Mouse (Mus musculus): ENCODE measurements at regions not wholly inside any gene's neighbourhood (a gene's known extent, or its start where the extent isn't known, plus 50 kb on each side); places are given as distances from the start of the nearest gene placed in this dataset.
"Not testable (repeated sequence)": the region's sequence is repeated elsewhere in the genome, so short reads cannot be mapped to it uniquely, and the experiment has no call there.

- Histone ChIP-seq H3K9ac (ENCODE audit: low read depth, low read length) (no peak overlapping the region), H3K4me3 (ENCODE audit: low read depth, low read length) (no peak overlapping the region), H3K9me3 (ENCODE audit: control insufficient read depth, low read length) (no peaks in the 10 kb centered on the region), H3K4me1 (replicated peaks; ENCODE audit: control insufficient read depth, insufficient read depth, low read length) (no peaks in the 10 kb centered on the region), H3K4me2 (replicated peaks; ENCODE audit: low read depth, low read length) (no peak overlapping the region), H3K27me3 (ENCODE audit: control insufficient read depth, insufficient read depth, low read length) (no peaks in the 10 kb centered on the region), H3K27ac (ENCODE audit: low read depth, low read length) (no peak overlapping the region), H3K36me3 (ENCODE audit: control insufficient read depth, insufficient read depth, low read length) (no peaks in the 10 kb centered on the region)
- no peak for ATAC-seq (ENCODE audit: low FRiP score)
- peak; percentile 9 for DNase-seq (ENCODE audit: low spot score)
- 54% methylated on average over 3 of the region's 3 CpGs for WGBS
Observed at GRCm38 (mm10) chr6:74966046-74966445, 1496.6 kb upstream of the 4931417E11Rik start.

DNA sequence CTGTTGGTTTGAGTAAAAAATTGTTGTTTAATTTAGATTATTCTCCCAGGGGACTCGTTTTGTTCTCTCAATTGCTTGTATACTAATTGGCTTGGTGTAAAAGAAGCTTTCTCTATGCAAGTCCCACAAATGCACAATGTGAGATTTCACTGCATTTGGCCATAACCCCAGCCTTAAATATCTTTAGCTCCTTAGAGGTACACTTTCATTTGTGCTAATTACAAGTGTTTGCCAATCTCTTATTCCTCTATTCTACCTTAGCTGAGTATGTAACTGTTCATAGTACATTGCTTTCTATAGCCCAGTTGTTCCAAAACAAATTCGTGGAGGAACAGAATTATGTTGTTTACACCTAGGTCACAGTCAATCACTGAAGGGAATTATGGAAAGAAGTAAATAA lies 1459.0 kb upstream of the 4931417E11Rik start:
- ATAC-seq (ENCODE audit: low FRiP score) (no peak), DNase-seq (ENCODE audit: low spot score) (no peak)
- Histone ChIP-seq H3K4me2 (replicated peaks; ENCODE audit: low read depth, low read length) (no peak overlapping the region), H3K36me3 (ENCODE audit: control insufficient read depth, insufficient read depth, low read length) (no peaks in the 10 kb centered on the region), H3K4me1 (replicated peaks; ENCODE audit: control insufficient read depth, insufficient read depth, low read length) (no peaks in the 10 kb centered on the region), H3K9me3 (ENCODE audit: control insufficient read depth, low read length) (no peaks in the 10 kb centered on the region), H3K27ac (ENCODE audit: low read depth, low read length) (no peak overlapping the region), H3K27me3 (ENCODE audit: control insufficient read depth, insufficient read depth, low read length) (no peaks in the 10 kb centered on the region), H3K4me3 (ENCODE audit: low read depth, low read length) (no peak overlapping the region), H3K9ac (ENCODE audit: low read depth, low read length) (no peak overlapping the region)
- WGBS, result 68% methylated on average over 2 of the region's 2 CpGs

DNA sequence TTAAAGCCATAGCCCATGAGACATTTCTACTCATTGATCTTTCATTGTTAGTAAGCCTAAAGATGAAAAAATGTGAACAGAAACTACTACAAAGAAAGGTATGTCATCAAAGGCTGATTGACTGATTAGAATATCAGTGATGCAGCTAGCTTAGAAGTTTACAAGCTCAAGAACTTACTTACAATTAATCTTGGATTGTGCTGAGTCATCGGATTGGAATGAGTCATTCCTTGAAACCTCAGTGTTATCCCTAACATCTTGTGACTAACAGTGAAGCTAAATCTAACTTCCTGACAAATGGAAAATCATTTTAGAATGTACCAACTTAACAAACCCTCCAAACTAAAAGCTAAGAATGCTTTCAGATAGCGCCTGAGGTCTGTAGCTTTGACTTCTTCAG lies 1434.1 kb upstream of the 4931417E11Rik start:
- H3K9me3 ChIP-seq (ENCODE audit: control insufficient read depth, low read length), result no peaks in the 10 kb centered on the region
- no peak overlapping the region for H3K4me3 ChIP-seq (ENCODE audit: low read depth, low read length)
- ATAC-seq (ENCODE audit: low FRiP score) (no peak), DNase-seq (ENCODE audit: low spot score) (no peak)
- H3K4me1 ChIP-seq (replicated peaks; ENCODE audit: control insufficient read depth, insufficient read depth, low read length), result no peaks in the 10 kb centered on the region
- H3K27me3 ChIP-seq (ENCODE audit: control insufficient read depth, insufficient read depth, low read length), result no peaks in the 10 kb centered on the region
- no peak overlapping the region for H3K27ac ChIP-seq (ENCODE audit: low read depth, low read length)
- 93% methylated on average over 2 of the region's 2 CpGs for WGBS
- no peaks in the 10 kb centered on the region for H3K36me3 ChIP-seq (ENCODE audit: control insufficient read depth, insufficient read depth, low read length)
- no peak overlapping the region for H3K4me2 ChIP-seq (replicated peaks; ENCODE audit: low read depth, low read length)
- no peak overlapping the region for H3K9ac ChIP-seq (ENCODE audit: low read depth, low read length)

GRCm38 (mm10) chr6:74870626-74871320 lies 1401.3 kb upstream of the 4931417E11Rik start:
- ATAC-seq (ENCODE audit: low FRiP score) (peak; percentile 38; the same call in 1 of the 2 replicates), DNase-seq (ENCODE audit: low spot score) (no peak)
- H3K36me3 ChIP-seq (ENCODE audit: control insufficient read depth, insufficient read depth, low read length), result no peaks in the 10 kb centered on the region
- no peaks in the 10 kb centered on the region for H3K4me1 ChIP-seq (replicated peaks; ENCODE audit: control insufficient read depth, insufficient read depth, low read length)
- H3K27ac ChIP-seq (ENCODE audit: low read depth, low read length), result no peak overlapping the region
- no peak overlapping the region for H3K9ac ChIP-seq (ENCODE audit: low read depth, low read length)
- 65% methylated on average over 8 of the region's 8 CpGs for WGBS
- H3K4me2 ChIP-seq (replicated peaks; ENCODE audit: low read depth, low read length), result no peak overlapping the region
- no peaks in the 10 kb centered on the region for H3K27me3 ChIP-seq (ENCODE audit: control insufficient read depth, insufficient read depth, low read length)
- no peaks in the 10 kb centered on the region for H3K9me3 ChIP-seq (ENCODE audit: control insufficient read depth, low read length)
- H3K4me3 ChIP-seq (ENCODE audit: low read depth, low read length), result no peak overlapping the region

DNA sequence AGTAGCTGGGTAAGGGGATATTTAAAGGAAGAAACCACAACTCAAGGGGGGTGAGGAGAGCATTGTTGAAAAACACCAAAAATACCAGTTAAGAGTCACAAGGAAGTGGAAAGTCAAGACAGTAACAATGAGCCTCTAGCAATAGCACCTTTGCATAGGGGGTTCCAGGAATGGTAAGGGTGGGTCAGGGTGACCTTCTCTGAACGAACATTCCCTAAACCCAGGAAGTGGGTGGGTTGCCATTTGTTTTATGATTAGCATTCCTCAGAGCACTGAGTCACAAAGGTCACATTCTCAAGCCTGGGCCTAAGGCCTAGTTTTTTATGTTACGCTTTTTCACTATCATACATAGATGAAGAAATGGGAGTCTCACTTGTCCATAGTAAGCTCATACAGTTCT lies 1351.2 kb upstream of the 4931417E11Rik start:
- H3K27ac ChIP-seq (ENCODE audit: low read depth, low read length); H3K27me3 ChIP-seq (ENCODE audit: control insufficient read depth, insufficient read depth, low read length); DNase-seq (ENCODE audit: low spot score); H3K4me1 ChIP-seq (replicated peaks; ENCODE audit: control insufficient read depth, insufficient read depth, low read length); H3K9me3 ChIP-seq (ENCODE audit: control insufficient read depth, low read length); H3K36me3 ChIP-seq (ENCODE audit: control insufficient read depth, insufficient read depth, low read length); H3K4me3 ChIP-seq (ENCODE audit: low read depth, low read length); ATAC-seq (ENCODE audit: low FRiP score); H3K9ac ChIP-seq (ENCODE audit: low read depth, low read length); H3K4me2 ChIP-seq (replicated peaks; ENCODE audit: low read depth, low read length): not testable (repeated sequence)
- 80% methylated on average over 2 of the region's 2 CpGs for WGBS
